Mouse (Mus musculus) neural tube, embryonic 12.5 days (tissue): Measurements from ENCODE around the gene Pyroxd2. TPM values are rescaled to one million over a fixed set of nuclear protein-coding genes. Genes with fewer than 3 reads are reported as not detected.

ENCODE experiments used
- ATAC-seq: fragments of 200-750 bp; cut with Nextera tagmentation; 2 replicates; pipeline ENCODE4 v1.8.0; 2017; ENCODE audit warnings: low read depth, mild to moderate bottlenecking, moderate TSS enrichment, moderate library complexity; ENCODE audit not compliant: low FRiP score
- H3K27ac ChIP-seq: fragments of 300-500 bp; sonication (generic); 2 replicates; pipeline ENCODE4 v1.5.1; 2016
- H3K27me3 ChIP-seq: fragments of 300-500 bp; sonication (generic); replicated peaks from 2 replicates; pipeline ENCODE4 v1.6.1; 2016; ENCODE audit warnings: mild to moderate bottlenecking
- H3K36me3 ChIP-seq: fragments of 300-500 bp; sonication (generic); 2 replicates; pipeline ENCODE4 v1.6.1; 2016; ENCODE audit warnings: mild to moderate bottlenecking
- H3K4me1 ChIP-seq: fragments of 300-500 bp; sonication (generic); 2 replicates; pipeline ENCODE4 v1.6.1; 2016
- H3K4me2 ChIP-seq: fragments of 300-500 bp; sonication (generic); replicated peaks from 2 replicates; pipeline ENCODE4 v1.6.1; 2016; ENCODE audit warnings: mild to moderate bottlenecking
- H3K4me3 ChIP-seq: fragments of 300-500 bp; sonication (generic); 2 replicates; pipeline ENCODE4 v1.5.1; 2016
- H3K9ac ChIP-seq: fragments of 300-500 bp; sonication (generic); 2 replicates; pipeline ENCODE4 v1.6.1; 2016; ENCODE audit warnings: mild to moderate bottlenecking
- H3K9me3 ChIP-seq: fragments of 300-500 bp; sonication (generic); 2 replicates; pipeline ENCODE4 v1.6.1; 2016; ENCODE audit warnings: mild to moderate bottlenecking
- WGBS: fragments of 180-500 bp; shearing (Covaris S2); methylation state at CpG from one replicate; pipeline ENCODE4 v1.1.7; 2016; 5-methylcytosine and 5-hydroxymethylcytosine counted together
- polyA plus RNA-seq: library from polyadenylated mRNA; unstranded; fragments of >200 nt; fragmentation: Nextera tagmentation; extraction: Ambion mirVana; gene quantifications from 2 replicates; pipeline ENCODE4 v1.2.1, GENCODE M21; 2016

Pyroxd2 gene
- polyA plus RNA-seq, 1 experiment from 2014 or later, result 1.9 TPM

DNA sequence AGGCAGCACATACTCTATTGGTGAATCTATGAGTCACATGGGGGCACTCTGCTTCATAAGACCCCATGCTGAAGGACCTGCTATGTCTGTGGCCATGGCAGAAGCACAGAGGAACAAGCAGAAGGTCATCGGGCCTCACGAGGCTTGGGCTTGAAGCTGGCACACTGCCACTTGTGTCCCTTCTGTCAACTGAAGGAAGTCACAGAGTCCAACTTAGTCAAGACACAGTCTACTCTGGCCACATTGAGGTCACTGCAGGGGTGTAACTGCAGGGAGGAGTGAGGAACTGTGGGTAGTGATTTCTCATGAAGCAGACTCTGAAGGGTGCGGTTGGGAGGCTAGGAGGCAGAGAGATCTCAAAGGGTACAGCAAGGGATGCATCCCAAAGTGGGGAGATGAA, 75.1 kb downstream of the Pyroxd2 start:
- 95% methylated on average over 3 of the region's 3 CpGs for WGBS
- Histone ChIP-seq H3K4me1 (peaks cover 17% of the 10 kb centered on the region; the same call in 1 of the 2 replicates), H3K27ac (no peak overlapping the region), H3K9me3 (no peaks in the 10 kb centered on the region), H3K27me3 (peaks cover 18% of the 10 kb centered on the region; the same call in 1 of the 2 replicates), H3K9ac (no peak overlapping the region), H3K36me3 (no peaks in the 10 kb centered on the region), H3K4me3 (no peak overlapping the region), H3K4me2 (no peak overlapping the region)
- no peak for ATAC-seq

DNA sequence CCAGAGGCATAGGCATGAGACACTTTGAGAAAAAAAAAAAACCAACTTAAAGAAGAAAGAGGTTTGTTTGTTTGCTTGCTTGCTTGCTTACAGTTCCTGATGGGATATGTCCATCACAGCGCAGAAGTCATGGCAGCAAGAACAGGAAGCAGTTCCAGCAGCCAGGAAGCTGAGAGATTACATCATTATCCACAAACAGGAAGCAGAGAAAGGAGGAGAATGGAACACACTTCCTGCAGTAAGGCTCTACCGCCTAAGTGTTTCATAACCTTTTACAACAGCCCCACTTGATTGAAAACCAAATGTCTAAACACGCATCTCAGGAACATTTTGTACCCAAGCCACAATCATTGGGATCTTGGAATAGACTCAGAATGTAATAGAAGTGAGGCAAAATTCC, 75.6 kb downstream of the Pyroxd2 start:
- WGBS, result 94% methylated on average over 3 of the region's 3 CpGs
- Histone ChIP-seq H3K36me3 (no peaks in the 10 kb centered on the region), H3K27ac (no peak overlapping the region), H3K9ac (no peak overlapping the region), H3K4me2 (no peak overlapping the region), H3K4me3 (no peak overlapping the region), H3K27me3 (peaks cover 20% of the 10 kb centered on the region), H3K9me3 (no peaks in the 10 kb centered on the region), H3K4me1 (peaks cover 22% of the 10 kb centered on the region)
- no peak for ATAC-seq

Other genes with a start within 250 kb of the Pyroxd2 start
- 19.0 and 22.5 TPM in 2 replicates for gene R3hcc1l, start 234.0 kb downstream of the Pyroxd2 start, polyA plus RNA-seq
- gene Loxl4, start 140.0 kb downstream of the Pyroxd2 start, polyA plus RNA-seq, result 0.41 and 0.55 TPM in 2 replicates
- 13.7 and 16.9 TPM in 2 replicates for gene Hps1, start 27.2 kb upstream of the Pyroxd2 start, polyA plus RNA-seq